Mouse (Mus musculus) thymus, adult 2 months (tissue): ENCODE measurements around the gene Ccdc167. TPM values are rescaled to one million over a fixed set of nuclear protein-coding genes. Genes with fewer than 3 reads are reported as not detected.

Experiments used
- DNase-seq: peaks from one replicate; pipeline ENCODE4 v3.0.0; 2021
- H3K27ac ChIP-seq: fragments of 200-500 bp; 2 replicates; pipeline ENCODE4 v1.5.1; 2012; ENCODE audit warnings: low read length, control low read depth; ENCODE audit not compliant: control insufficient read depth, insufficient read depth
- H3K27me3 ChIP-seq: fragments of 200-500 bp; 2 replicates; pipeline ENCODE4 v1.6.1; 2012; ENCODE audit warnings: mild to moderate bottlenecking, low read length, moderate library complexity, mixed read lengths; ENCODE audit not compliant: control insufficient read depth, insufficient read depth
- H3K36me3 ChIP-seq: fragments of 200-500 bp; 2 replicates; pipeline ENCODE4 v1.6.1; 2012; ENCODE audit warnings: mild to moderate bottlenecking, low read length, moderate library complexity; ENCODE audit not compliant: control insufficient read depth, insufficient read depth
- H3K4me1 ChIP-seq: fragments of 200-500 bp; replicated peaks from 2 replicates; pipeline ENCODE4 v1.6.1; 2012; ENCODE audit warnings: low read length; ENCODE audit not compliant: control insufficient read depth, insufficient read depth
- H3K4me3 ChIP-seq: fragments of 200-500 bp; 2 replicates; pipeline ENCODE4 v1.5.1; 2012; ENCODE audit warnings: mild to moderate bottlenecking, low read length, control low read depth, moderate library complexity; ENCODE audit not compliant: control insufficient read depth, insufficient read depth
- CTCF ChIP-seq: fragments of 200-500 bp; IDR thresholded peaks from 2 replicates; pipeline ENCODE4 v1.5.1; 2012; ENCODE audit warnings: mild to moderate bottlenecking, control low read depth, low read length, moderate library complexity, borderline replicate concordance; ENCODE audit not compliant: control insufficient read depth, poor library complexity, insufficient read depth; ENCODE audit errors: extremely low read depth
- POLR2A ChIP-seq: fragments of 200-500 bp; IDR thresholded peaks from 2 replicates; pipeline ENCODE4 v1.6.1; 2012; ENCODE audit warnings: mild to moderate bottlenecking, low read length, control low read depth, moderate library complexity; ENCODE audit not compliant: control insufficient read depth, poor library complexity, insufficient read depth; ENCODE audit errors: extremely low read depth
- WGBS: fragments of 180-500 bp; shearing (Covaris S2); methylation state at CpG from one replicate; pipeline ENCODE4 v1.1.7; 2018; 5-methylcytosine and 5-hydroxymethylcytosine counted together
- polyA plus RNA-seq: library from polyadenylated mRNA; depleted of rRNA; stranded (reverse); fragments of >200 nt; gene quantifications from 2 replicates; pipeline ENCODE4 v1.2.3, GENCODE M21; 2012

Ccdc167 gene
- polyA plus RNA-seq, 1 experiment = 17.7 TPM

DNA sequence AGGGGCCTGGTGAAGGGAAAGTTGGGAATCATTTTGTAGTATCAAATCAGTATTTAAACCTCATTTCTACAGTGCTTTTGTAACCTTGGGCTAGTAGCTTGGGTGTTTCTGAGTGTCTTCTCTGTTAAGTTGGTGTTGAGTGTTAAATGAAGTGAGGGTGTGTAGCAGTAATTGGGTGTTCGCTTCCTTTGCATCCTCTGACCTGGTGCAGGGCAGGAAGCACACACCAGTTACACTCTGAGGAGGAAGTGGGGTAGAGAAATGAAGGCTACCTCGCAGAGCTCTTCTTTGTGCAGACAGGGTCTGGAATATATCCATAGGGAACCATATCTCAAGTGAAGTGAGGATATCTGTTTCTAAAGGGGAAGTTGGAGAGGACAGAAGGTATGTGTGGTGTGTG is 35.9 kb downstream of the Ccdc167 start:
- H3K4me3 ChIP-seq = no peak overlapping the region
- no peak for DNase-seq
- no peak for TF ChIP-seq POLR2A
- TF ChIP-seq CTCF = no peak
- no peaks in the 10 kb centered on the region for H3K27me3 ChIP-seq
- H3K27ac ChIP-seq = no peak overlapping the region
- WGBS = 81% methylated on average over 2 of the region's 2 CpGs
- H3K4me1 ChIP-seq = no peaks in the 10 kb centered on the region
- peaks cover 57% of the 10 kb centered on the region for H3K36me3 ChIP-seq

DNA sequence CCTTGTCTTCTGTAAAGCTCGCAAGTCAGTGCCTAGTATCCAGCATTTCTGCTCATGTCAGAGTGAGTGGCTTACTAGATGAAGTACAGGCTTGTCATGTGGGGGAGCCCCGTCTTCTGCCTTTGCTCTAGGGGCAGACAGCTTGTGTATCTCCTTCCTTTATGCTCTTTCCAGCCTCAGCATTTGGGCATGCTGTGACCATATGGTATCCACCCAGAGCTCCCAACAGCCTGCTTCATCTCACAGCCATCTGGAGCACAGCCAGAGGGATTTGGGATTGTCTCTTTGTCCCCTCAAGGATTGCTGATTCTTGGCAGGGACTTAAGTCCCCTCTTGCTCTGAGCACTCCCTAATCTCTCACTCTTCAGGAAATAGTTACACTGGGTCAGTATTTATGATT is 36.7 kb downstream of the Ccdc167 start:
- DNase-seq = no peak
- 95% methylated on average over 2 of the region's 2 CpGs for WGBS
- H3K36me3 ChIP-seq = peaks cover 59% of the 10 kb centered on the region

DNA sequence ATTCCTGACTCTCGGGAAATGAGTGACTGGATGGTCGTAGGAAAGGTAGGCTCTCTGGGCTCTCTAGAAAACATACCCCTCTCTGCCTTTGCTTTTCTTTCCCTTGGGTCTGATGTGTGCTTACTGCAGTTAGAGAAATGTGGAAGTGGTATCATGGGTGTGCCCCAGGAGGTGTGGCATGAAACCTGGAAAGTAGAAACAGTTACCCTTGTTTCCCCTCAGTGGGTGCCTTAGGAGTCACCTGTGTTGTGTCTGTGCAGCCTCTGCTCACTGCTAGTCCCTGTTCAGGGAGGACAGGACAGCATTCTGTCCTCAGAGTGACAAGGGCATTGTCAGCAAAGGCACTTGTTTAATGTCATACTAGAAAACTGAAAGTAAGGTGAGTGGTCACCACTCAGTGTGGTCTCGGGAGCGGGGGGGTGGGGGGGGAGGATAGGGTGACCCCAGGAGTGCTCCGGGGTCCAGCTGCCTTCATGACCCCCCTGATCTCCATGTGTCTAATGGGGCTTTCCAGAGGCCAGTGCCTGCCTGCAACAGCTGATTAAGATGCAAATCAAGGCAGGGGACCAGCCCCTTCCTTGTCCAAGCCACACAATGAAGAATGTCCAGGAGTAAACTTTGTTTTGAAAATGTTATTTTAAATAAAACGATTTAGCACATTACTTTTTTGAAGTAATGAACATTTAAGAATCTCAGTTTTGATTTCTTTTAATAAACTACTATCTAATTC is 37.6 kb downstream of the Ccdc167 start:
- Histone ChIP-seq H3K27ac (no peak overlapping the region), H3K36me3 (peaks cover 59% of the 10 kb centered on the region), H3K27me3 (no peaks in the 10 kb centered on the region), H3K4me1 (no peaks in the 10 kb centered on the region), H3K4me3 (no peak overlapping the region)
- 88% methylated on average over 6 of the region's 6 CpGs for WGBS
- no peak for TF ChIP-seq POLR2A
- no peak for TF ChIP-seq CTCF
- DNase-seq = no peak

More for the DNA sequence above, 36.7 kb downstream of the Ccdc167 start:
- H3K4me1 ChIP-seq = no peaks in the 10 kb centered on the region
- no peak overlapping the region for H3K4me3 ChIP-seq
- H3K27me3 ChIP-seq = no peaks in the 10 kb centered on the region
- no peak overlapping the region for H3K27ac ChIP-seq
- TF ChIP-seq POLR2A (no peak), CTCF (no peak)

DNA sequence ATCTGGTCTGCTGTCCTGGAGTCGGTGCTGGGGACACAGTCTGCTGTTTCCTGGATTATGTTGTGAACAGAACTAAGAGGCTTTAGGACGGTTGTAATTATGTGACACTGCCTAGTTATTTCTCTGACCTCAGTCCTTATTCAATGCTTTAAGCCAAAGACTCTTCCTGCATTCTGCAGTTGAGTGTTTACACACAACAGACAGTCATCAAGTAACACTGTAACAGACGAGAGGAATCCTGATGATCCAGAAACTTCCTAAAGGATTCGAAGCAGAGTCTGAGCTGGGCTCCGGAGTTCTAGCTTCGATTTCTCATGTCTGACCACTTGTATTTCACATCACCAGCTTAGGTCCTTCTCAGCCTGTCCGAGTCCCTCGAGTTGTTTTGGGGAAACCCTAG is 38.3 kb downstream of the Ccdc167 start:
- DNase-seq = no peak
- 93% methylated on average over 8 of the region's 8 CpGs for WGBS
- H3K27ac ChIP-seq = no peak overlapping the region
- peaks cover 58% of the 10 kb centered on the region for H3K36me3 ChIP-seq
- TF ChIP-seq POLR2A (no peak), CTCF (no peak)
- no peaks in the 10 kb centered on the region for H3K27me3 ChIP-seq
- H3K4me1 ChIP-seq = no peaks in the 10 kb centered on the region
- H3K4me3 ChIP-seq = no peak overlapping the region

DNA sequence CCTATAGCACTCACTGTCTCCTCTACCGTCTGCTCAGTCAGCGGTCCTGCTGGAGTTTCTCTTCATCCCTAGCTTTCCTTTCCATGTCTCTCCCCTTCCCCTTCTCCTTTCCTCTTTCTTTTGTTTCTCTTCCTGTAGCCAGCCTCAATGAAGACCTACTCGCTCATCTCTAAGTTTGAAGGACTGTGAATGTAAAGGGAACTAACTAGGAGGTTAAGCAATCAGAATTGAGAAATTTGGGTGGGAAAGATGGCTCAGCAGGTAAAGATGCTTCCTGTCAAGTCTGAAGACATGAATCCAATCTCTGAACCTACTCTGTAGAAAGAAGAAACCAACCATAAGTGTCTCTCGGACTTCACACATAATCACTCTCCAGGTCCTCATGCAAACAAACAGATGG is 43.5 kb downstream of the Ccdc167 start:
- Histone ChIP-seq H3K27ac (no peak overlapping the region), H3K4me3 (no peak overlapping the region), H3K4me1 (peaks cover 2% of the 10 kb centered on the region; the same call in 1 of the 2 replicates), H3K36me3 (peaks cover 40% of the 10 kb centered on the region), H3K27me3 (no peaks in the 10 kb centered on the region)
- no peak for TF ChIP-seq CTCF
- no peak for TF ChIP-seq POLR2A
- DNase-seq = no peak
- 93% methylated on average over 4 of the region's 4 CpGs for WGBS

DNA sequence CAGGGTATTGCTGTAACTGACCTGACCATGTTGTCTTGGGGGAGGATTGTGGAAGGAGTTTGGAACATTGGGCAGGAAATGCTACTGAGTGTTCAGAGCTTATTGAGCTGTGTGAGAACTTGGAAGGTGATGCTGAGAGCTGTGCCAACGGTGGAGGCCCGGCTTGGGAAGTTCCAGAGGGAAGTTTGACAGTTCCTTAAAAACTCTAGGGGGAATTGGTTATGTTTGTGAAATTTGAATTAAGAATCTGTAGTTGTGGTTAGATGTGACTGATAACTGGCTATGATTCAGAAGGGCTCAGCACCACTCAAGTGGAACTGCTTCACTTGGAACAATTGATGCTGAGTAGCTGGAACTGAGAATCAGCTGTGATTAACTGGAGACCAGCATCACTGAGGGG is 45.8 kb downstream of the Ccdc167 start:
- Histone ChIP-seq H3K36me3 (peaks cover 23% of the 10 kb centered on the region), H3K27ac (no peak overlapping the region), H3K4me1 (peaks cover 2% of the 10 kb centered on the region; the same call in 1 of the 2 replicates), H3K4me3 (no peak overlapping the region), H3K27me3 (no peaks in the 10 kb centered on the region)
- DNase-seq = no peak
- WGBS = 94% methylated on average over 2 of the region's 2 CpGs
- no peak for TF ChIP-seq CTCF
- TF ChIP-seq POLR2A = no peak

DNA sequence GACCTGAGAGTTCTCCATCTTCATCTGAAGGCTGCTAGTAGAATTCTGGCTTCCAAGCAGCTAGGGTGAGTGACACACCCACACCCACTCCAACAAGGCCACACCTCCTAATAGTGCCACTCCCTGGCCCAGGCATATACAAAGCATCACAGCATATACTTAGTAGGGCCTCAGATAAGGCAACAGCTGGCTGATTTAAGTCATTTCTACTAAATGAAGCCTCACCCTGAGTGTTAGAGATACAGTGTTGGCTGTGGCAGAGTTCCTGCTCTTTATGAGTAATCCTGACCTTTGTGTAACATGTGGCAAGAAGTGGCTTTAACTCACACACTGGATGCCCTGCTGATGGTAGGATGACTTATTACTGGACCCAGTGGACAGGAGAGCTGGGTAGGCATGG is 46.9 kb downstream of the Ccdc167 start:
- DNase-seq = no peak
- no peak for TF ChIP-seq POLR2A
- TF ChIP-seq CTCF = no peak
- H3K27me3 ChIP-seq = no peaks in the 10 kb centered on the region
- peaks cover 12% of the 10 kb centered on the region for H3K36me3 ChIP-seq
- H3K4me1 ChIP-seq = peaks cover 2% of the 10 kb centered on the region; the same call in 1 of the 2 replicates
- H3K27ac ChIP-seq = no peak overlapping the region
- no peak overlapping the region for H3K4me3 ChIP-seq
